Mouse (Mus musculus) neural tube, embryonic 14.5 days (tissue): ENCODE measurements around the gene Lmln. TPM values are rescaled to one million over a fixed set of nuclear protein-coding genes. Genes with fewer than 3 reads are reported as not detected.

Source experiments
- ATAC-seq: fragments of 200-750 bp; cut with Nextera tagmentation; 2 replicates; pipeline ENCODE4 v1.8.0; 2017; ENCODE audit warnings: low read depth, mild to moderate bottlenecking, moderate TSS enrichment, moderate library complexity
- H3K27ac ChIP-seq: fragments of 300-500 bp; sonication (generic); 2 replicates; pipeline ENCODE4 v1.5.1; 2014; ENCODE audit warnings: low read depth, mild to moderate bottlenecking, control low read depth, low read length, moderate library complexity, mixed read lengths
- H3K27me3 ChIP-seq: fragments of 300-500 bp; sonication (generic); 2 replicates; pipeline ENCODE4 v1.6.1; 2014; ENCODE audit warnings: low read length; ENCODE audit not compliant: control insufficient read depth, insufficient read depth
- H3K36me3 ChIP-seq: fragments of 300-500 bp; sonication (generic); 2 replicates; pipeline ENCODE4 v1.6.1; 2014; ENCODE audit warnings: low read length, mixed read lengths; ENCODE audit not compliant: control insufficient read depth, insufficient read depth
- H3K4me1 ChIP-seq: fragments of 300-500 bp; sonication (generic); 2 replicates; pipeline ENCODE4 v1.6.1; 2014; ENCODE audit warnings: low read length; ENCODE audit not compliant: control insufficient read depth, insufficient read depth
- H3K4me2 ChIP-seq: fragments of 300-500 bp; sonication (generic); 2 replicates; pipeline ENCODE4 v1.6.1; 2014; ENCODE audit warnings: mild to moderate bottlenecking, low read depth, low read length, control low read depth
- H3K4me3 ChIP-seq: fragments of 300-500 bp; sonication (generic); 2 replicates; pipeline ENCODE4 v1.5.1; 2014; ENCODE audit warnings: low read depth, low read length, control low read depth, mixed read lengths
- H3K9ac ChIP-seq: fragments of 300-500 bp; sonication (generic); replicated peaks from 2 replicates; pipeline ENCODE4 v1.6.1; 2014; ENCODE audit warnings: low read depth, mild to moderate bottlenecking, control low read depth, low read length, mixed read lengths
- H3K9me3 ChIP-seq: fragments of 300-500 bp; sonication (generic); 2 replicates; pipeline ENCODE4 v1.6.1; 2016; ENCODE audit warnings: low read length; ENCODE audit not compliant: control insufficient read depth
- WGBS: fragments of 180-500 bp; shearing (Covaris S2); extraction: QIAGEN DNeasy Blood & Tissue Kit; methylation state at CpG from one replicate; pipeline ENCODE4 v1.1.7; 2014; 5-methylcytosine and 5-hydroxymethylcytosine counted together
- polyA plus RNA-seq: library from polyadenylated mRNA; unstranded; fragments of >200 nt; fragmentation: Nextera tagmentation; extraction: Ambion mirVana; gene quantifications from 2 replicates; pipeline ENCODE4 v1.2.1, GENCODE M21; 2014

Gene Lmln
- polyA plus RNA-seq, 1 experiment from 2014 or later, result 4.9 TPM

DNA sequence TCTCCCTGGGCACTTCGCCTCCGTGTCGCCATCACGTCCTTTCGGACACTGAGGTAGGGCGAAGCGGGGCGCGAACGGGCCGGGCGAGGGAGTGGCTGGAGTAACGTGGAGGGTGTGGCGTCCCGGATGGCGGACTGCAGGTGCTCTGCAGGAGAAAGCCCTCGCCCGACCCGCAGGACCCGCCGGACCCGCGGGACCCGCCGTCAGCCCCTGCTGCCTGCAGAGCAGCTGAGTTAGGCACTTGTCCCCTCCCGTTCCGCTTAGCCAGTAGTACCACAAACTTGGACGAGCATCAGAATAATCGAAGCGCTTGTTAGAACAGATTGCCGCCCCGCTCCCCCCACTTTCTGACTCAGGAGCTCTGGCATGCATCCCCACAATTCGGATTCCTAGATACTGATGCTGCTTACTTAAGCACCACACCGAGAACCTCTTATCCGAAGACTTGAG, 386 bp downstream of the Lmln start:
- H3K36me3 ChIP-seq, result peaks cover 26% of the 10 kb centered on the region
- WGBS, result under 1% methylated on average over 35 of the region's 35 CpGs
- H3K4me1 ChIP-seq, result peaks cover 15% of the 10 kb centered on the region
- no peak; the same call in 1 of the 2 replicates for ATAC-seq
- H3K9me3 ChIP-seq, result no peaks in the 10 kb centered on the region
- peak overlapping the region; percentile 76 for H3K9ac ChIP-seq
- peak overlapping the region; percentile 89 for H3K4me2 ChIP-seq
- peak overlapping the region; percentile 78 for H3K27ac ChIP-seq
- H3K27me3 ChIP-seq, result no peaks in the 10 kb centered on the region
- H3K4me3 ChIP-seq, result peak overlapping the region; percentile 82

- Histone ChIP-seq H3K4me3 (peak overlapping the region; percentile 82), H3K4me2 (peak overlapping the region; percentile 89), H3K27me3 (no peaks in the 10 kb centered on the region), H3K27ac (no peak overlapping the region), H3K4me1 (peaks cover 10% of the 10 kb centered on the region), H3K9me3 (no peaks in the 10 kb centered on the region), H3K36me3 (peaks cover 22% of the 10 kb centered on the region), H3K9ac (peak overlapping the region; percentile 76; the same call in 1 of the 2 replicates)
- ATAC-seq, result no peak
- 15% methylated on average over 7 of the region's 7 CpGs for WGBS
Observed at GRCm38 (mm10) chr16:33063267-33063666, 946 bp downstream of the Lmln start.

DNA sequence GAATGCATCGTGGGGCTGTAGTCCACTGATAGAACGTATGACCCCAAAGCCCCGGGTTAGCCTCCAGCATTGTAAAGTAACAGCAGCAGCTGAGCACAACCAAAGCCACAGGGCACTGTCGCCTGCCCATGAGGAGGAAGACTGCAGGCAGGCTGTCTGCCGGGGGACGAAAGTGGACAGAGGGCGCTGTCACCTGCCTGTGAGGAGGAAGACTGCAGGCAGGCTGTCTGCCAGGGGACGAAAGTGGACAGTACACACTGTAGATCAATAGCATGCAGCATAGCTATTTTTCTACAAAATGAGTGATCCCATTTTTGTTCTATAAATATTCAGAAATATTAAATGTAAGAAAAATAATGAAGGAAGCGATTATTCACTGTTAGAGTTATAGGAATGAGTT, 2.3 kb downstream of the Lmln start:
- Histone ChIP-seq H3K27ac (no peak overlapping the region), H3K4me3 (no peak overlapping the region), H3K9ac (no peak overlapping the region), H3K27me3 (no peaks in the 10 kb centered on the region), H3K9me3 (no peaks in the 10 kb centered on the region), H3K4me2 (no peak overlapping the region), H3K36me3 (peaks cover 9% of the 10 kb centered on the region), H3K4me1 (peaks cover 10% of the 10 kb centered on the region)
- WGBS, result 68% methylated on average over 9 of the region's 9 CpGs
- no peak for ATAC-seq

GRCm38 (mm10) chr16:33070928-33071327, 8.6 kb downstream of the Lmln start:
- no peak for ATAC-seq
- H3K36me3 ChIP-seq, result peaks cover 14% of the 10 kb centered on the region; the same call in 1 of the 2 replicates
- no peaks in the 10 kb centered on the region for H3K4me1 ChIP-seq
- no peak overlapping the region for H3K9ac ChIP-seq
- H3K4me2 ChIP-seq, result no peak overlapping the region
- no peak overlapping the region for H3K4me3 ChIP-seq
- H3K9me3 ChIP-seq, result no peaks in the 10 kb centered on the region
- H3K27ac ChIP-seq, result no peak overlapping the region
- H3K27me3 ChIP-seq, result no peaks in the 10 kb centered on the region

- Histone ChIP-seq H3K27me3 (no peaks in the 10 kb centered on the region), H3K27ac (no peak overlapping the region), H3K4me2 (no peak overlapping the region), H3K4me3 (no peak overlapping the region), H3K9me3 (no peaks in the 10 kb centered on the region), H3K4me1 (no peaks in the 10 kb centered on the region), H3K36me3 (peaks cover 14% of the 10 kb centered on the region; the same call in 1 of the 2 replicates), H3K9ac (no peak overlapping the region)
- WGBS, result 87% methylated on average over 6 of the region's 6 CpGs
- no peak for ATAC-seq
Observed at GRCm38 (mm10) chr16:33072871-33073557, 10.7 kb downstream of the Lmln start.

DNA sequence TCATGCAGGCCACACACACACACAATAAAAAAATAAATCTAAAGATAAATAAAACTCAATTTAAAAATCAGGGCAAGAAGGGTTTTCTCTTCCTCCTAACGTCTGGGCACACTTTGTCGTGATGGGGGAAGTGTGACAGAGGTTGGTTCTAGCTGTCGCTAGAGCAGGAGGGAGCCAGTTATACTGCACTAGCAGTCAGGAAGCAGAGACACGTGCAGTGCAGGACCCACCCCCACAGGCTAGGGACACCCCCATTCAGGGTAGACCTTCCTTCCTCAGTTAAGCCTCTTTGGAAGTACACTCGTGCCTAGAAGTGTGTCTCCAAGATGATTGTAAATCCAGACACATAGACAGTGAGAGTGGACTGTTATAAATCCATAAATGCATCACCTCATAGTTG, 12.6 kb downstream of the Lmln start:
- Histone ChIP-seq H3K9me3 (no peaks in the 10 kb centered on the region), H3K4me1 (no peaks in the 10 kb centered on the region), H3K27me3 (no peaks in the 10 kb centered on the region), H3K27ac (no peak overlapping the region), H3K4me3 (no peak overlapping the region), H3K4me2 (no peak overlapping the region), H3K36me3 (peaks cover 14% of the 10 kb centered on the region; the same call in 1 of the 2 replicates), H3K9ac (no peak overlapping the region)
- no peak for ATAC-seq
- 85% methylated on average over 5 of the region's 5 CpGs for WGBS

- Histone ChIP-seq H3K4me1 (no peaks in the 10 kb centered on the region), H3K4me3 (no peak overlapping the region), H3K36me3 (peaks cover 12% of the 10 kb centered on the region), H3K9ac (no peak overlapping the region), H3K4me2 (no peak overlapping the region), H3K27ac (no peak overlapping the region), H3K9me3 (no peaks in the 10 kb centered on the region), H3K27me3 (no peaks in the 10 kb centered on the region)
- 66% methylated on average over 6 of the region's 6 CpGs for WGBS
- ATAC-seq, result no peak
Observed at GRCm38 (mm10) chr16:33076078-33076477, 13.8 kb downstream of the Lmln start.

GRCm38 (mm10) chr16:33077069-33077627, 14.8 kb downstream of the Lmln start:
- Histone ChIP-seq H3K27ac (no peak overlapping the region), H3K36me3 (peaks cover 13% of the 10 kb centered on the region), H3K27me3 (no peaks in the 10 kb centered on the region), H3K4me3 (no peak overlapping the region), H3K4me1 (no peaks in the 10 kb centered on the region), H3K4me2 (no peak overlapping the region), H3K9ac (no peak overlapping the region), H3K9me3 (no peaks in the 10 kb centered on the region)
- no peak for ATAC-seq
- WGBS, result 92% methylated on average over 5 of the region's 5 CpGs

DNA sequence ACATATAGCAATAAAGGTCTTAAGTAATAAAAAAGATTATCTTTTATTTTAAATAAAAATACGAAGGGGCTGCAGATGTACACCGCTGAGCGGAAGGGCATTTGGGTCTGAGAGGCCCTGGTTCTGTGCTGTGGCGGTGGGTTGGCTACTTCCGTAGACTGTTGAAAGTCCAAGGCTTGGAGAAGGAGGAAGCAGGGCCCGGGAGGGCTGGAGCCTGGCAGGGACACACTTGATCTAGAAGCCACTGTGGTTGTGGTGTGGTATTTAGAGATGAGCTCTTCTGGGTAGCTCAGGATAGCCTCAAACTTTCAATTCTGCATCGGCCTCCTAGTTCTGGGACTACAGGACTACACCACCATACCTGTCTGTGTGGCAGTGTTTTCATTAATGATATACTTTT, 17.7 kb downstream of the Lmln start:
- no peak overlapping the region for H3K4me2 ChIP-seq
- no peak overlapping the region for H3K9ac ChIP-seq
- ATAC-seq, result no peak
- H3K27me3 ChIP-seq, result no peaks in the 10 kb centered on the region
- H3K27ac ChIP-seq, result no peak overlapping the region
- H3K36me3 ChIP-seq, result peaks cover 5% of the 10 kb centered on the region
- WGBS, result 96% methylated on average over 7 of the region's 7 CpGs
- H3K4me3 ChIP-seq, result no peak overlapping the region
- H3K9me3 ChIP-seq, result no peaks in the 10 kb centered on the region
- H3K4me1 ChIP-seq, result no peaks in the 10 kb centered on the region
